Mouse (Mus musculus): ENCODE measurements around the gene Pip4k2a. TPM values are rescaled to one million over a fixed set of nuclear protein-coding genes. Genes with fewer than 3 reads are reported as not detected.

The Pip4k2a gene
- polyA plus RNA-seq, 1 experiment from 2014 or later: 10.9 TPM

- Histone ChIP-seq H3K4me3 (ENCODE audit: low read depth, low read length) (no peak overlapping the region), H3K9me3 (ENCODE audit: control insufficient read depth, low read length) (no peaks in the 10 kb centered on the region), H3K27ac (ENCODE audit: low read depth, low read length) (no peak overlapping the region), H3K36me3 (ENCODE audit: control insufficient read depth, insufficient read depth, low read length) (no peaks in the 10 kb centered on the region), H3K4me2 (ENCODE audit: low read depth) (no peak overlapping the region), H3K9ac (ENCODE audit: low read length) (no peak overlapping the region), H3K27me3 (ENCODE audit: control insufficient read depth, insufficient read depth, low read length) (no peaks in the 10 kb centered on the region), H3K4me1 (ENCODE audit: control insufficient read depth, insufficient read depth, low read length) (no peaks in the 10 kb centered on the region)
- ATAC-seq (ENCODE audit: insufficient read depth, low FRiP score, low TSS enrichment) (no peak), DNase-seq (ENCODE audit: low spot score) (no peak)
- 93% methylated on average over 3 of the region's 3 CpGs for WGBS
These were observed 126.8 kb downstream of the Pip4k2a start for GRCm38 (mm10) chr2:18871087-18871486.

- H3K27me3 ChIP-seq (ENCODE audit: control insufficient read depth, insufficient read depth, low read length): no peaks in the 10 kb centered on the region
- H3K36me3 ChIP-seq (ENCODE audit: control insufficient read depth, insufficient read depth, low read length): no peaks in the 10 kb centered on the region
- H3K4me2 ChIP-seq (ENCODE audit: low read depth): no peak overlapping the region
- no peaks in the 10 kb centered on the region for H3K9me3 ChIP-seq (ENCODE audit: control insufficient read depth, low read length)
- no peak overlapping the region for H3K27ac ChIP-seq (ENCODE audit: low read depth, low read length)
- DNase-seq (ENCODE audit: low spot score) (no peak), ATAC-seq (ENCODE audit: insufficient read depth, low FRiP score, low TSS enrichment) (no peak)
- H3K4me1 ChIP-seq (ENCODE audit: control insufficient read depth, insufficient read depth, low read length): no peaks in the 10 kb centered on the region
- WGBS: 91% methylated on average over 2 of the region's 2 CpGs
- H3K4me3 ChIP-seq (ENCODE audit: low read depth, low read length): no peak overlapping the region
- H3K9ac ChIP-seq (ENCODE audit: low read length): no peak overlapping the region
These were observed 130.9 kb downstream of the Pip4k2a start for GRCm38 (mm10) chr2:18867069-18867468.

- no peak overlapping the region for H3K9ac ChIP-seq (ENCODE audit: low read length)
- no peaks in the 10 kb centered on the region for H3K9me3 ChIP-seq (ENCODE audit: control insufficient read depth, low read length)
- ATAC-seq (ENCODE audit: insufficient read depth, low FRiP score, low TSS enrichment): no peak
- H3K4me2 ChIP-seq (ENCODE audit: low read depth): no peak overlapping the region
- WGBS: 92% methylated on average over 5 of the region's 5 CpGs
- H3K27ac ChIP-seq (ENCODE audit: low read depth, low read length): no peak overlapping the region
- H3K36me3 ChIP-seq (ENCODE audit: control insufficient read depth, insufficient read depth, low read length): no peaks in the 10 kb centered on the region
- H3K27me3 ChIP-seq (ENCODE audit: control insufficient read depth, insufficient read depth, low read length): no peaks in the 10 kb centered on the region
- no peak overlapping the region for H3K4me3 ChIP-seq (ENCODE audit: low read depth, low read length)
- no peak for DNase-seq (ENCODE audit: low spot score)
- H3K4me1 ChIP-seq (ENCODE audit: control insufficient read depth, insufficient read depth, low read length): no peaks in the 10 kb centered on the region
These were observed 133.2 kb downstream of the Pip4k2a start for GRCm38 (mm10) chr2:18864719-18865118.

GRCm38 (mm10) chr2:18861607-18862158 is 136.2 kb downstream of the Pip4k2a start:
- H3K9ac ChIP-seq (ENCODE audit: low read length): no peak overlapping the region
- no peaks in the 10 kb centered on the region for H3K36me3 ChIP-seq (ENCODE audit: control insufficient read depth, insufficient read depth, low read length)
- no peaks in the 10 kb centered on the region for H3K27me3 ChIP-seq (ENCODE audit: control insufficient read depth, insufficient read depth, low read length)
- no peaks in the 10 kb centered on the region for H3K4me1 ChIP-seq (ENCODE audit: control insufficient read depth, insufficient read depth, low read length)
- H3K9me3 ChIP-seq (ENCODE audit: control insufficient read depth, low read length): no peaks in the 10 kb centered on the region
- H3K4me3 ChIP-seq (ENCODE audit: low read depth, low read length): no peak overlapping the region
- DNase-seq (ENCODE audit: low spot score): no peak
- WGBS: 89% methylated on average over 5 of the region's 5 CpGs
- H3K4me2 ChIP-seq (ENCODE audit: low read depth): no peak overlapping the region
- no peak for ATAC-seq (ENCODE audit: insufficient read depth, low FRiP score, low TSS enrichment)
- no peak overlapping the region for H3K27ac ChIP-seq (ENCODE audit: low read depth, low read length)

GRCm38 (mm10) chr2:18860686-18861085 is 137.2 kb downstream of the Pip4k2a start:
- Histone ChIP-seq H3K4me1 (ENCODE audit: control insufficient read depth, insufficient read depth, low read length) (no peaks in the 10 kb centered on the region), H3K36me3 (ENCODE audit: control insufficient read depth, insufficient read depth, low read length) (no peaks in the 10 kb centered on the region), H3K9me3 (ENCODE audit: control insufficient read depth, low read length) (no peaks in the 10 kb centered on the region), H3K27ac (ENCODE audit: low read depth, low read length) (no peak overlapping the region), H3K9ac (ENCODE audit: low read length) (no peak overlapping the region), H3K27me3 (ENCODE audit: control insufficient read depth, insufficient read depth, low read length) (no peaks in the 10 kb centered on the region), H3K4me3 (ENCODE audit: low read depth, low read length) (no peak overlapping the region), H3K4me2 (ENCODE audit: low read depth) (no peak overlapping the region)
- ATAC-seq (ENCODE audit: insufficient read depth, low FRiP score, low TSS enrichment) (no peak), DNase-seq (ENCODE audit: low spot score) (peak; percentile 59)
- 25% methylated on average over 9 of the region's 9 CpGs for WGBS

- ATAC-seq (ENCODE audit: insufficient read depth, low FRiP score, low TSS enrichment) (no peak), DNase-seq (ENCODE audit: low spot score) (no peak)
- H3K27me3 ChIP-seq (ENCODE audit: control insufficient read depth, insufficient read depth, low read length): no peaks in the 10 kb centered on the region
- H3K4me3 ChIP-seq (ENCODE audit: low read depth, low read length): no peak overlapping the region
- H3K27ac ChIP-seq (ENCODE audit: low read depth, low read length): no peak overlapping the region
- no peaks in the 10 kb centered on the region for H3K4me1 ChIP-seq (ENCODE audit: control insufficient read depth, insufficient read depth, low read length)
- no peaks in the 10 kb centered on the region for H3K36me3 ChIP-seq (ENCODE audit: control insufficient read depth, insufficient read depth, low read length)
- WGBS: 93% methylated on average over 3 of the region's 3 CpGs
- H3K9ac ChIP-seq (ENCODE audit: low read length): no peak overlapping the region
- no peak overlapping the region for H3K4me2 ChIP-seq (ENCODE audit: low read depth)
- H3K9me3 ChIP-seq (ENCODE audit: control insufficient read depth, low read length): no peaks in the 10 kb centered on the region
These were observed 140.0 kb downstream of the Pip4k2a start for GRCm38 (mm10) chr2:18857952-18858351.

- H3K4me3 ChIP-seq (ENCODE audit: low read depth, low read length): no peak overlapping the region
- H3K36me3 ChIP-seq (ENCODE audit: control insufficient read depth, insufficient read depth, low read length): no peaks in the 10 kb centered on the region
- ATAC-seq (ENCODE audit: insufficient read depth, low FRiP score, low TSS enrichment) (no peak), DNase-seq (ENCODE audit: low spot score) (no peak)
- H3K27me3 ChIP-seq (ENCODE audit: control insufficient read depth, insufficient read depth, low read length): no peaks in the 10 kb centered on the region
- H3K9me3 ChIP-seq (ENCODE audit: control insufficient read depth, low read length): no peaks in the 10 kb centered on the region
- no peaks in the 10 kb centered on the region for H3K4me1 ChIP-seq (ENCODE audit: control insufficient read depth, insufficient read depth, low read length)
- H3K4me2 ChIP-seq (ENCODE audit: low read depth): no peak overlapping the region
- WGBS: 64% methylated on average over 13 of the region's 13 CpGs
- H3K27ac ChIP-seq (ENCODE audit: low read depth, low read length): no peak overlapping the region
- H3K9ac ChIP-seq (ENCODE audit: low read length): no peak overlapping the region
These were observed 141.5 kb downstream of the Pip4k2a start for GRCm38 (mm10) chr2:18856461-18856860.

- Histone ChIP-seq H3K9ac (ENCODE audit: low read length) (no peak overlapping the region), H3K9me3 (ENCODE audit: control insufficient read depth, low read length) (no peaks in the 10 kb centered on the region), H3K36me3 (ENCODE audit: control insufficient read depth, insufficient read depth, low read length) (no peaks in the 10 kb centered on the region), H3K4me3 (ENCODE audit: low read depth, low read length) (no peak overlapping the region), H3K27ac (ENCODE audit: low read depth, low read length) (no peak overlapping the region), H3K27me3 (ENCODE audit: control insufficient read depth, insufficient read depth, low read length) (no peaks in the 10 kb centered on the region), H3K4me2 (ENCODE audit: low read depth) (no peak overlapping the region), H3K4me1 (ENCODE audit: control insufficient read depth, insufficient read depth, low read length) (no peaks in the 10 kb centered on the region)
- WGBS: 81% methylated on average over 8 of the region's 8 CpGs
- no peak for DNase-seq (ENCODE audit: low spot score)
- no peak for ATAC-seq (ENCODE audit: insufficient read depth, low FRiP score, low TSS enrichment)
These were observed 142.7 kb downstream of the Pip4k2a start for GRCm38 (mm10) chr2:18855246-18855645.

- no peaks in the 10 kb centered on the region for H3K27me3 ChIP-seq (ENCODE audit: control insufficient read depth, insufficient read depth, low read length)
- DNase-seq (ENCODE audit: low spot score): no peak
- H3K4me1 ChIP-seq (ENCODE audit: control insufficient read depth, insufficient read depth, low read length): no peaks in the 10 kb centered on the region
- no peak overlapping the region for H3K4me3 ChIP-seq (ENCODE audit: low read depth, low read length)
- WGBS: 88% methylated on average over 5 of the region's 5 CpGs
- ATAC-seq (ENCODE audit: insufficient read depth, low FRiP score, low TSS enrichment): no peak
- H3K27ac ChIP-seq (ENCODE audit: low read depth, low read length): no peak overlapping the region
- no peak overlapping the region for H3K9ac ChIP-seq (ENCODE audit: low read length)
- H3K4me2 ChIP-seq (ENCODE audit: low read depth): no peak overlapping the region
- H3K36me3 ChIP-seq (ENCODE audit: control insufficient read depth, insufficient read depth, low read length): no peaks in the 10 kb centered on the region
- H3K9me3 ChIP-seq (ENCODE audit: control insufficient read depth, low read length): no peaks in the 10 kb centered on the region
These were observed 144.6 kb downstream of the Pip4k2a start for GRCm38 (mm10) chr2:18853345-18853744.

All from neural tube, embryonic 11.5 days (tissue).